Mouse (Mus musculus): Measurements from ENCODE around the gene Rcan1.
A peak's percentile ranks its signal among the peaks of the same experiment; 100 is the strongest.
"Not testable (repeated sequence)": the region's sequence is repeated elsewhere in the genome, so short reads cannot be mapped to it uniquely, and the experiment has no call there.

Gene Rcan1

GRCm38 (mm10) chr16:92470706-92471105 lies at the start of gene Rcan1:
Rcan1 (minus strand) TSS chr16:92470867.
- DNase-seq (ENCODE audit: inconsistent ontology term) = no peak

GRCm38 (mm10) chr16:92519820-92520492 lies 49.3 kb upstream of the Rcan1 start:
- peak; percentile 46 for DNase-seq (ENCODE audit: inconsistent ontology term)

- no peak for DNase-seq (ENCODE audit: inconsistent ontology term)
Measured at GRCm38 (mm10) chr16:92518718-92519117, 48.1 kb upstream of the Rcan1 start.

- DNase-seq (ENCODE audit: inconsistent ontology term) = no peak
Measured at GRCm38 (mm10) chr16:92516139-92516538, 45.5 kb upstream of the Rcan1 start.

- DNase-seq (ENCODE audit: inconsistent ontology term) = not testable (repeated sequence)
Measured at GRCm38 (mm10) chr16:92514896-92515295, 44.2 kb upstream of the Rcan1 start.

GRCm38 (mm10) chr16:92511773-92512391 lies 41.2 kb upstream of the Rcan1 start:
- DNase-seq (ENCODE audit: inconsistent ontology term) = peak; percentile 23

GRCm38 (mm10) chr16:92510835-92511772 lies 40.4 kb upstream of the Rcan1 start:
- DNase-seq (ENCODE audit: inconsistent ontology term) = peak; percentile 16

GRCm38 (mm10) chr16:92507573-92507972 lies 36.9 kb upstream of the Rcan1 start:
- DNase-seq (ENCODE audit: inconsistent ontology term) = no peak

- DNase-seq (ENCODE audit: inconsistent ontology term) = no peak
Measured at GRCm38 (mm10) chr16:92503105-92503504, 32.4 kb upstream of the Rcan1 start.

GRCm38 (mm10) chr16:92500534-92500933 lies 29.9 kb upstream of the Rcan1 start:
- DNase-seq (ENCODE audit: inconsistent ontology term) = no peak

GRCm38 (mm10) chr16:92499324-92499723 lies 28.7 kb upstream of the Rcan1 start:
- DNase-seq (ENCODE audit: inconsistent ontology term) = no peak

GRCm38 (mm10) chr16:92498589-92498981 lies 27.9 kb upstream of the Rcan1 start:
- peak; percentile 19 for DNase-seq (ENCODE audit: inconsistent ontology term)

GRCm38 (mm10) chr16:92497851-92498588 lies 27.4 kb upstream of the Rcan1 start:
- peak; percentile 9 for DNase-seq (ENCODE audit: inconsistent ontology term)

- DNase-seq (ENCODE audit: inconsistent ontology term) = no peak
Measured at GRCm38 (mm10) chr16:92489356-92489755, 18.7 kb upstream of the Rcan1 start.

- no peak for DNase-seq (ENCODE audit: inconsistent ontology term)
Measured at GRCm38 (mm10) chr16:92488456-92488855, 17.8 kb upstream of the Rcan1 start.

GRCm38 (mm10) chr16:92487489-92487888 lies 16.8 kb upstream of the Rcan1 start:
- DNase-seq (ENCODE audit: inconsistent ontology term) = no peak

- DNase-seq (ENCODE audit: inconsistent ontology term) = no peak
Measured at GRCm38 (mm10) chr16:92487086-92487485, 16.4 kb upstream of the Rcan1 start.

- DNase-seq (ENCODE audit: inconsistent ontology term) = no peak
Measured at GRCm38 (mm10) chr16:92485436-92485835, 14.8 kb upstream of the Rcan1 start, which contains the start of gene Clic6. Clic6 (plus strand) TSS chr16:92485736.

GRCm38 (mm10) chr16:92478561-92479150 lies 8.0 kb upstream of the Rcan1 start:
- DNase-seq (ENCODE audit: inconsistent ontology term) = peak; percentile 44

- DNase-seq (ENCODE audit: inconsistent ontology term) = no peak
Measured at GRCm38 (mm10) chr16:92475093-92475860, 4.6 kb upstream of the Rcan1 start.
